Mouse (Mus musculus) large intestine, adult 2 months (tissue): ENCODE measurements around the gene Trmt1. TPM values are rescaled to one million over a fixed set of nuclear protein-coding genes. Genes with fewer than 3 reads are reported as not detected.

Experiments
- DNase-seq: peaks from one replicate; pipeline ENCODE4 v3.0.0-alpha.2; 2012; ENCODE audit warnings: low read depth, low spot score
- WGBS: fragments of 180-500 bp; shearing (Covaris S2); methylation state at CpG from one replicate; pipeline ENCODE4 v1.1.7; 2018; 5-methylcytosine and 5-hydroxymethylcytosine counted together
- polyA plus RNA-seq: library from polyadenylated mRNA; depleted of rRNA; stranded (reverse); fragments of >200 nt; gene quantifications from 2 replicates; pipeline ENCODE4 v1.2.3, GENCODE M21; 2012

Trmt1 gene
- polyA plus RNA-seq, 1 experiment = 58.1 TPM

DNA sequence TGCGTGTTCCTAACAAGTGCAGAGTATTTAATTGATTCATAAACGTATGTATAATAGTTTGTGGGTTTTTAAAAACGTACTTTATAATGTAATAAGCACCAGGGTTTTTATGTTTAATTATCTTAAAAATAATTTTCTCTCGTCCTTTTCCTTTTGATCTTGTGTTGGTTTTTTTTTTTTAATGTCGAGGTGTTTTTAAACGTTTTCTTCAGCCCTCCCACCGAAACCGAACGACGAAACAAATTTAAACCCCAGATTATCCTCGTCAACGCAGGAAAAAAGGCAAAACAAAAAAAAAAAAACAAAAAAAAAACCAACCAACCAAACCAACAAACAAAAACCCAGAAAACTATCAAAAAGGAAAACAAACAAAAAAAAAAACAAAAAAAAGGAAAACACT, 19.9 kb downstream of the Trmt1 start:
- no peak for DNase-seq
- WGBS = 30% methylated on average over 12 of the region's 12 CpGs

DNA sequence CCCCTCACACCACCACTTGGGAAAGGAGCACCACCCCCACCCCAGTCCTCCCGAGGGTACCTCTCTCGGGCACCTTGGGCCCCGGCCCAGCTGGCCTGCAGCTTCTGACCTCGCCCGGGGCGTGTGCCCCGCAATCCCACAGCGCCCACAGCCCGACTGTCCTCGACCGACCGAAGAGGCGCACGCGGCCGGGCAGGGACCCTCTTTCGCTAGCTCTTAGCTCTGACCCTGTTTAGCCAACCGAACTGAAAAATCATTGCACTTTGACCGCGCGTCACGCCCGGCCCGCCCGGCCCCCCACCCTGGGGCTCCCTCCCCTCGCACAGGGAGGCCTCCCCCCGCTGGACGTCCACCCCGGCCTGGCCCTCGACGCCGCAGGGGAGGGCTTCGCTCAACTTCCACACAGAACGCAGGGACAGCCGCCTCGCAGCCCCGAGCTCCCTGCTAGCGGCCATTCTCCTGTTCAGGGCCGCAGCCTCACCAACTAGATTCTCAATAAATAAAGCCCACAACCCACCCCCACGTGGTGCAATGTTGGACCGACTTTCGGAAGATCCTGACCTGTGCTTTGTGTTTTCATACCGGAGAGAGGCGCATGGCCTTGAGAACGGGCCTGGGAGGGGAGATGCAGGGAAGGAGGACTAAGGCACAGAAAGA, 20.6 kb downstream of the Trmt1 start:
- DNase-seq = no peak
- WGBS = 23% methylated on average over 45 of the region's 45 CpGs

DNA sequence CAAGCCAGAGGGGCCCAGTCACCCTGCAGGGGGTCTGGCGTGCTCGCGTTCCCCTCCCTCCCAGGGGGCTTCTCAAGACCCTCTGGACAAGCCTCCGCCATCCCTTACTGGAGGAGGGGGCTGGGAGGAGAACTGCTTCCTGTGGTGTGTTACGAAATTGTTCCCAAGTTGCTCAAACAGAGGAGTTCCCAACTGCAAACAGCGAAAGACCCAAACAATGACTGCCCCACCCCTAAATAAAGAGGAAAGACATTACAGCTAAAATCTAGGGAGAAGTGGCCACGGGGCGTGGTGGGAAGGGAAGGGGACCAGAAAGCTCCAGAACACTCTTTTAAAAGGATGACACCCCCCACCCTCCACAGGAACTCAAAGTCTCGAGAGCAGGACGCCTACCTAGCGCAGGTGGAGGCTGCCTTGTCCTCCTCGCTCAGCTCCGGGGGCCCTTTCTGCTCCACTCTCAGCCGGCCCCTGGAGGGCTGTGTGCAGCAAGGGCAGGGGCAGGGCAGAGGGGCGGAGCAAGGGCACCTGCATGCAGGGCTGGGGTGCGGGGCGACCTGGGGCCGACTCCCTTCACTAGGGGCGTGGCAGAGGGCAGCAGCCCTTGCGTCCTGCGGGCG, 21.3 kb downstream of the Trmt1 start:
- 20% methylated on average over 22 of the region's 22 CpGs for WGBS
- DNase-seq = no peak

DNA sequence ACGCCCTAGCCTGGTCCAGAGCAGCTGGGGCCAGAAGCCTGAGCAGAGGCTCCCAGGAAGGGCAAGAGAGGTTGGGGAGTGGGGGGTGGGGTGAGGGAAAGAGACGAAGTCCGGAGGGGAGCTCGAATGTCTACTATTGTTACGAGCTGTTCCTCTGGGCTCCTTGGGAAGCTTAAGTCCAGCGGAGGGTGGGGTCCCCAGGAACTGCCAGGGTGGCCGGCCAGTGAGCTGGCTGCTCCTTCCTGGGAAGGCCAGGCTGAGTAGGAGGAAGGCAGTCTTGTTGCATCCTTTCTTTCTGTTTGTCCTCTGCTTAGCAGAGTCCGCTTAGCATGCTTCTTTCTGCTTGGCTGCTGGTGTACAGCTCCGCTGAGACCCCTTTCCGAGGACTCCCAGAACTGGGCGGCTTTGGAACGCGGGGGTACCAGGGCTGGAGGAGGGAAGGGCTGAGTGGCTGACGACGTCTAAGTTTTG, 22.0 kb downstream of the Trmt1 start:
- DNase-seq = no peak
- 60% methylated on average over 15 of the region's 15 CpGs for WGBS

DNA sequence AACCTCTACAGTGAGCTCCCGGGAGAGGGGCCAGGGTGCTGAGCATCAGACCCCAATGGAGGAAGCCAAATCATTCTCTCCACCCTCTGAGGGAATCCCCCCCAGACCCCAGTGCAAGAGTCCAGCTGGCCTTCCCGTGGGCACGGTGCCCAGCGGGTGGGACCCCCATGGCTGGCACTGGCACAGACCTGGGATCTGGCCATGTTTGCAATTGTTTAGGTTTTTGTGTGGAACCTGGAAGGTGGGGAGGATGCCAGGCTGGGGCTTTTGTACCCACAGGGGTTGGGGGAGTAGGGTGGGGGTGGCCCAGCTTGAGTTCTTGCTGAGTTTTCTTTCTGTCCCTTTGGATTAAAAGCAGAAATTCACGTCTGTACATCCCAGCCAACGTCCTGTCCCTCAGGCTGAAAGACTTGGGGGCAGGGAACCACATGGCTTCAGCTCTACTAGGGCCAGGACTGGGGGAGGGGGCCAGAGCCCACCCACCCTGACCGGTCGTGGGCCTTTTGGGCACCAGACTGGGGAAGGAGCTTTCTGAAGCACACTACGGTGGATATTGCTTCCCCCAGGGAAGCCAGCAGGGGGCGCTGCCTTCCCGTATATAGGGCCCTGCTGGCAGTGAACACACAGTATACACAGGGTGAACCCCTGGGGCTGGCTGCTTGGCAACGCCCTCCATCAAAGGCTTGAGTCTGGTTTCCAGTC, 22.8 kb downstream of the Trmt1 start:
- no peak for DNase-seq
- WGBS = 32% methylated on average over 12 of the region's 12 CpGs

DNA sequence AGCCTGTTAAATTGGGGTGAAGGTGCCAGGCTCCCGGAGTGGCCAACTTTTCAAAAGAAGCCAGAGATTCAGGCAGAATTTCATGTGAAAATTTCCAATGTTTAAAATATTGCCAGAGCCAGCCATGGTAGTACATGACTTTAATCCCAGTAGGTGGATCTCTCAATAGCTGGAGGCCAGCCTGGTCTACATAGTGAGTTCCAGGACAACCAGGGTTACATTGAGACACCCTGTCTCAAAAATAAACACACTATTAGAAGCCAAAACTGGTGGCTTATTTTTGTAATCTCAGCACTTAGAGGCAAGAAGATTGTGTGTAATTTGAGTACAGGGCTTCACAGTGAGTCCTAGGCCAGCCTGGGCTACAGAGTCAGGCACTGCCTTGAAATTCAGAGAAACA, 23.8 kb downstream of the Trmt1 start:
- WGBS = 100% methylated on average over 1 of the region's 1 CpGs
- DNase-seq = no peak

DNA sequence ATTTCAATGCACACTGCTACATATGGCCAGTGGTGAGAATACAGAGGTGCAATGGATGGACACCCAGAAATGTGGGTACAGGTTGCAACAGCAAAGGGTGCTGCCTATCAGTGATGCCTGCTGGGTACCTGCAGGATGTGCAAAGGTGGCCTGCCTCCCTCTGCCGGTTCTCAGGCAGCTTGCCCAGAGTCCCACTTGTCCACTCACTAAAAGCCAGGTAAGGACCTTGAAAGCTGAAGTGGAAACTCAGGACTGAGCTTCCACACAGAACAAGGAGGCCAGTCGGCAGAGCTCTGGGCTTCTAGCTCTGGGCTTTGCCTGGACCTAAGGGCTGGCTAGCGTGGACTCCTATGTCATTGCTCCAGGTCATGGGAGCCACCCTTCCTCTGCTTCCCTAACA, 25.2 kb downstream of the Trmt1 start:
- no peak for DNase-seq
- 56% methylated on average over 3 of the region's 3 CpGs for WGBS

DNA sequence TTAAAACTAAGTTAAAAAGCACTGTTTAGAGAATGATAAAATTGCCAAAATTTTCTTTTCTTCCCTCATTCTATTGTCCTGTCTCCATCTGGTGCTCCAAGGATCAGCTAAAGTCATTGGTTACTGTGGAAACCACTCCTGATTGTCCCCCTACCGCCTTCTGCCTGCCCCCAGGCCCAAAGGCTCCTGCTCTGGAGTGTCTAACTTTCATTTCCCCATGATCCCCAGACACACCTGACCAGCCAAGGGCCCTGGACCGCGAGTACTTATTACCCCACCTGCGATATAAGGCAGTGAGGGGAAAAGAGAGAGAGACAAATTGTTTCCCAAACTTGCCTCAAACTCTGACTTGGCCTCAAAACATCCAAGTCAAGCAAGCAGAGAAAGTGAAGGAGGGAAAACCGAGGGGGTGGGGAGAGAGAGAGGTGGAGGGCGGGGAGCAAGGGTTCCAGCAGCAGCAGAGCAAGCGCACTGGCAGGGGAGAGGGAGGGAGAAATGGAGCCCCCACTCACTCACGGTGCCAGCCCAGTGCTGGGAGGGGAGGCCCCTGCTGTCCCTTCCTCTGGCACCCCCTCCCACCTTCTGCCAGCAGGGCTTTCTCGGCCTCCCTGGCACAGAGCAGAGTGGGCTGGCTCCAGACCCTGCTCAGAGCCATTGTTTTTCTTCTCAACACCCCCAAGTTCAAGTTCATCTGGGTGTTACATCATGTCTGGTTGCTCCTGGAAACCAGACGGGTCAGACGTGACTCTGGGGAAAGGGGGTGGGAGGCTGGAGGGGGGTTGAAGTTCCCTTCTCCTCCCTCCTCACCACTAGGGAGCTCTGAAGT, 26.0 kb downstream of the Trmt1 start:
- no peak for DNase-seq
- WGBS = 58% methylated on average over 11 of the region's 11 CpGs

DNA sequence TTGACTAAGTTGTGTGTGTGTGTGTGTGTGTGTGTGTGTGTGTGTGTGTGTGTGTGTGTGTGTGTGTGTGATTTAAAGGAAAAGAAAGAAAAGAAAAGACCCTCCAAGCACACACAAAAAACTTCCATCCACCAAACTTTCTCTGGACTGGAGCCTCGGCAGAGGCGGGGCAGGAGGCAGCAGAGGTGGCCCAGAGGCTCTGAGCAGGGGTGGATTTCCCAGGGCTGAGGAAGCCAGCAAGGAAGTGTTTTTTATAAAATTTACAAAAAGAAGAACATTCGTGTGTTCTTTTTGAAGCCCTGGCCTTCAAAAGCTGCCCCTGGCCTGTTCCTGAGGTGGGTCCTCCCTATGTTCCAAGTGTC, 26.6 kb downstream of the Trmt1 start:
- 57% methylated on average over 3 of the region's 3 CpGs for WGBS

DNA sequence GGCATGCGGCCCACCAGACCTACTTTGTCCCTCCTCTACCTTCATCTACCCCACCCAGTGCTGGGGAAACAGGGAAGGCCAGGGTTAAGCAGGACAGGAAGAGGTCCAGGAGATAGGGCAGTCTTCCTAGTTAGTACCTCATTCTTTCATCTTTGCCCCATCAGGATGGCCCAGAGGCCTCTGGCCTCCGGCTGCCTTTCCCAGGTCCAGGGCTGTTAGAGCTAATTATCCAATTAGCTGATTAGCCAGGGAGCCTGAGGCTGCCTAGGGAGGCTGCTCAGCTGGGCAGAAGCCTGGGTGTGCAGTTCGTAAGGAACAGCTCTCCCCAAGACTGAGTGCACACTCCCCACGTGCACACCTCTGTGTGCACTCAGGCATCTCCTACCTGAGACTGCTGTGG, 27.3 kb downstream of the Trmt1 start:
- 82% methylated on average over 4 of the region's 4 CpGs for WGBS

More for the DNA sequence above, 26.6 kb downstream of the Trmt1 start:
- DNase-seq = no peak

DNA sequence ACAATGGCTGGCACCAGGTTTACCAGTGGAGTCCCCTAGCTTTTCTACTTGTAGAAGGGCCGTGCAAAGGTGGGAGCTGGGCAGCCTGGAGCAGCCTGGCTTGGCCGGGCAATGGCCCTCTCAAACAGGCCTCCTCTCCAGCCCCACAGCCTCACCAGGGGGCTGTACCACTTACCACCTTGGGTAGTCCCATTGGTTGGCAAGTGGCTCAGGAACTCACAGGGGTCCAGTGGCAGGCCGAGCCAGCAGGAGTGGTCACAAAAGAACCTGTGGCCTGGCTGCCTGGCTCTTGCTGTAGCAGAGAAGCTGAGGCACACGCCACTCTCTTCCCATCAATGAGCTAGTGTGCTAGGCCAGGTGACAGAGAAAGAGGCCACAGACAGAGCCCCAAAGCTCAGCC, 28.1 kb downstream of the Trmt1 start:
- DNase-seq = no peak
- WGBS = 94% methylated on average over 4 of the region's 4 CpGs

More for the DNA sequence above, 27.3 kb downstream of the Trmt1 start:
- DNase-seq = no peak

DNA sequence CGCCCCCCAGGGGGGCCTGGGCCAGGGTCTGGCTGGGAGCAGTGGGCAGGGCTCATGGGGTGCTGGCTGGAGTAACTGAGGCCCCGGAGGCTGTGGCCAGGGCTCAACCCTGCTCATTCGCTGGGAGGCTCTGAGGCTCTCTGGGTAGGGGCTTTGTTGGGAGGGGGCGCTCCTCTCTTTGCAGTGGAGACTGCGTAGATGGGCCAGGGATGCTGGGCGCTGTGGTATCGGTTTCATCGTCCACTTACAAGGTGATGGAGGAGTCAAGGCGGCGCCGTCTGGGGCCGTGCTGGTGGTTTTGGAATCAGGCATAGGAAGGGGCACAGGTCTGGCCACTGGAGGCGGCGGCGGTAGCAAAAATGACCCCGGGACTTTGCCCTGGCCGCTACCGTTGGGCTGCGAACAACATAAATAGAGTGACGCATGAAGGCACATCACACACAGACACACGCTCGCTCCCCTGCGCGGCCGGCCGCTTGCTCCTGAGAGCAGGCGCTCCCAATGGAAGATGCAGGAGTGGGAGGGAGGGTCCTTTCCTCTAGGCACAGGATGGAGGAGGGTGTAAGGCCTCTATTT, 29.9 kb downstream of the Trmt1 start:
- 81% methylated on average over 27 of the region's 27 CpGs for WGBS
- no peak for DNase-seq

DNA sequence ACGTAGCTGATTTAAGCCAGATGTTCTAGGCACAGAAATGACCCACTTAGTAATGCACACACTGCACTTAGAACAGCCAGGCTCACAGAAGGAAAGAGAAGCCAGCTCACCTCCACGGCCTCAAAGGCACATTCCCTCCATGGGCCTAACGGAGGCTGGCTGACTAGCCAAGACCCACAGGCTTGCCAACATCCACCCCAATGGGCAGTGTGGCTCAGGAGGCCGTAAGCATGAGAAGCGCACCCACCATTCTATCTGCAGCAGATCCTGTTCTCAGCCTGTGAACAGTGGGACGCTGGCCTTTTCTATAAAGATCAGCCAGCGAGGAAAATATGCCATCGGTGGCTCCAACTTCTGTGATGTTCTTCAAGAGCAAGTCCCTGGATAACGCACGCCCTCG, 30.7 kb downstream of the Trmt1 start:
- no peak for DNase-seq
- 90% methylated on average over 11 of the region's 11 CpGs for WGBS

DNA sequence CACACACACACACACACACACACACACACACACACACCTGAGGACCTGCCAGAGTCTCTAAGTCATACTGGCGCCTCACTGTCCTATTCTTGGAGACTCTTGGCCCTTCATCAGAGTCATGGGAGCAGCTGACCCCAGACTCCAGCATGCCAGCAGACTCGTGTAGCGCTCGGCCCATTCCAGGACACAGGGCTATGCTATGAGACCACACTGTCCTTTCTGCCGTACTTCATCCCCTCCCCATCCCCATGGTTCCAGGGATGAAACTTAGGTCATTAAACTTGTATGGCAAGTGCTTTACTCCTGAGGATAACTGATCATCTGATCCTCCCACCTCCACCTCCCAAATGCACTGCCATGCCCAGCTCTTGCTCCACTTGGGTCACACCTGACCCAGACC, 32.4 kb downstream of the Trmt1 start:
- no peak for DNase-seq
- 89% methylated on average over 5 of the region's 5 CpGs for WGBS

DNA sequence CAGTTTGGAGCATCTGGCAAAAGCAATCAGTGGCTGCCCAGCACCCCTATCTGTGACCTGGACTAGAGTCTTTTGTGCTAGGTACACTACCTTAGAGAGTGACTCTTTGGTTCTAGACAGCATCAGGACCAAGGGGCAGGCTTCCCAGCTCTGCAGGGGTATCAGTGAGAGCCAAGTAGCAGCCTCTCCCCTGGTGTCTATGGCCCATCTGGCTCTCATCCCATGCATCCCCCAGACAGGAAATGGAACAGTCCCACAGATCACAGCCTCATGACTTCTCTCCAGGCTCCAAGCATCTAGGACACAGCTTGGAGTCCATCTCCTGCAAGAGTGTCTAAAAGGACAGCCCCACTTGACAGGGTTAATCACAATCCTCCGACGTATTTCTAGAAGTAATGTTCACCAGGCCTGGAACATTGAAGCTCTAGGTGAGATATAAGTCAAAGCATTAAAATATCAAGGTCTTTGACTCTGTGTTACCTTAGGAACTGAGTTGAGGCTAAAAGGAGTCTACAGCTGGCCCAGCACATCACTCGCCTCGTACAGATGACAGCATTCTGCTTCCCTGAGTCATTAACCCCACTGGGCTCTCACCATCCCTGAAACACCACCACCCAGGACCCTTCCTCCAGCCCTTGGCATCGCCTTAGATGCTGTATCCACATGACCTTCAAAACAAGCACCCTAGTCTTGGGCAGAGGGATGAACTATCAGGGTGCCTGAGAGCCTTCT, 33.0 kb downstream of the Trmt1 start:
- WGBS = 92% methylated on average over 5 of the region's 5 CpGs

DNA sequence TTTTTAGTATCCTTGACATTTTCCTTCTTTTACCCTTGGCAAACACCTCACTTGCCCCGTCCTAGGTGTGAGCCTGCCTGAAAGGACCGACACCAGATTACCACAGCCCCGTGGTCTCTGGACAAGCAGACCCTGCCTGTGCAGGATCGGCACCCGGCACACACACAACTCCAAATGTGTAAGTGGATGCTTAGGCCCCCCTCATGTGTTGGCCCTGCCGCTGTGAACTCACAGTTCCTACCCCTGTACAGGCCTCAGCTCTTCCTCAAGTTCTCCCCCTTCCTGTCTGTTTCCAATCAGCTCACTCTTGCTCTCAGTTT, 36.4 kb downstream of the Trmt1 start:
- no peak for DNase-seq
- whole genome bisulfite sequencing = 22% methylated on average over 6 of the region's 6 CpGs

More for the DNA sequence above, 33.0 kb downstream of the Trmt1 start:
- no peak for DNase-seq

DNA sequence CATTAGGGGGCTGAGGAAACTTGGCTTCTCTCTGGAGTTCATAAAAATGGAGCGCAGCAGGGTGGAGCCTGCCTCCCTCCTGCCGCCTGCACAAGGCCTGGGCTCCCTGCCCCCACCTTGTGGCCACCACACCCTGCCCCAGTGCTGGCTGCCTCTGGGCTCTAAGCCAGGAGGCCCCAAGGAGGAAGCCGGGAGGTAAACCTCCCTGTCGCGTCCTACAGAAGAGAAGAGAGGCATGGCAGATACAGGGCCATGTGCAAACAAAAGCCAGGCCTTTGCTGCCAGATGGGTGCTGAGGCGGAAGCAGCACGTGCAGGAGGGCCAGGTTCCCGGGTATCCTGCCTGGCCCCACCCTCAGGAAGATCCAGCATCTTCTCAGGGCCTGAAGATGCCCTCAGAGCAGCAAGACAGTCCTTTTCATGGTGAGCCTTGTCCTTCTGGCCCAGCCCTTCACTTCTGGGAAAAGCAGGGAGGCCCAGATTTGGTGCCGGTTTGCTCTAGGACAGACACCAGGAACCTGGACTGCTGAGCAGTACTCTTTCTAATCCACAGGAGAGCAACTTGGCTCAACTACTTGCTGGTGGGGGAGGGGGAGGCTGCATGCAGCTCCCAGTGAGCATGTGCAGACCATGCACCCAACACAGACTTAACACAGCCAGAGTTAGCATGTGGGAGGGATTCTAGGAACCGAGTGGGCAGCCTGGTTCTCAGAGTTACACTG, 36.9 kb downstream of the Trmt1 start, which contains the start of gene G430095P16Rik:
TSS of gene G430095P16Rik (plus strand) at position 158 of the 721 bp plus-strand sequence.
- 5% methylated on average over 10 of the region's 10 CpGs for WGBS
- peak; percentile 75 for DNase-seq

DNA sequence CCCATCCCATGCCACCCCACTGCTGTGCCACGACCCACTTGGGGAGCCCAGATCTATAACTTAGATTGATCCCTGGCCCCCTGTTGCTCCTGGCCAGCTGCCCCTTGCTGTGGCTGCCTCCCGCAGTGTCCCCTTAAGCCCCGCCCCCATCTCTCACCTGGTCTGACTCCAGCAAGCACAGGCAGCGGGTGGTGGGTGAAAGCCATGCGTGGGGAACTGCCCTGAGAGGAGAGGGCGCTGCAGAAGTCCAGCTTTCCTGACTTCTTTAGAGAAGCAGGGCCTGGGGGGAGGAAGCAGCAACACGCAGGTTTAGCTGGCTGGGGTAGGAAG, 37.4 kb downstream of the Trmt1 start:
- 35% methylated on average over 7 of the region's 7 CpGs for WGBS
- DNase-seq = no peak

DNA sequence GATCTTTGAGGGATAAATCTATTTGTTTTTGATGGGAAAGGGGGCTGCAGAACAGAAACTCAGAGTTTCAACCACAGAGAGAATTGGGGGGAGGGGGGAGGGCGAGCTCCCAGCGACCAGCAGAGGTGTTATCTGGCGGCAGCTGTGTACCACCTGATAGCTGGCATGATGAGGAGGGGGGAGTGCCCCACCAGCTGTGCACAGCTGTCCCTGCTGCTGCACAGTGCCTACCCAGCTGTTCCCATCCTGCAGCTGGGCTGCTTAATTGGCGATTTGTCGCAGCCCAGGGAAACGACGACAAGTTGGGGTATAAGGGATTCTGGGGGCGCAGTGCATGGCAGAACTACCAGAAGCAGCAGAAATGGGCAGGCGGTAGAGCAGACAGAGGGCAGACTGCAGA, 38.6 kb downstream of the Trmt1 start:
- WGBS = 79% methylated on average over 9 of the region's 9 CpGs
- no peak for DNase-seq
